Mouse (Mus musculus) hindbrain, embryonic 13.5 days (tissue): Measurements from ENCODE around the gene St7l. TPM values are rescaled to one million over a fixed set of nuclear protein-coding genes. Genes with fewer than 3 reads are reported as not detected.
"Not testable (repeated sequence)": the region's sequence is repeated elsewhere in the genome, so short reads cannot be mapped to it uniquely, and the experiment has no call there.

Source experiments
- ATAC-seq: fragments of 200-750 bp; cut with Nextera tagmentation; 2 replicates; pipeline ENCODE4 v1.8.0; 2017; ENCODE audit warnings: moderate TSS enrichment; ENCODE audit not compliant: low FRiP score
- H3K27ac ChIP-seq: fragments of 300-500 bp; sonication (generic); 2 replicates; pipeline ENCODE4 v1.5.1; 2015; ENCODE audit warnings: inconsistent platforms, mild to moderate bottlenecking, moderate library complexity
- H3K27me3 ChIP-seq: fragments of 300-500 bp; sonication (generic); 2 replicates; pipeline ENCODE4 v1.6.1; 2015; ENCODE audit warnings: mild to moderate bottlenecking, inconsistent platforms
- H3K36me3 ChIP-seq: fragments of 300-500 bp; sonication (generic); 2 replicates; pipeline ENCODE4 v1.6.1; 2015; ENCODE audit warnings: mild to moderate bottlenecking, inconsistent platforms
- H3K4me1 ChIP-seq: fragments of 300-500 bp; sonication (generic); replicated peaks from 2 replicates; pipeline ENCODE4 v1.6.1; 2015; ENCODE audit warnings: inconsistent platforms
- H3K4me2 ChIP-seq: fragments of 300-500 bp; sonication (generic); 2 replicates; pipeline ENCODE4 v1.6.1; 2015; ENCODE audit warnings: inconsistent platforms, mild to moderate bottlenecking, moderate library complexity
- H3K4me3 ChIP-seq: fragments of 300-500 bp; sonication (generic); 2 replicates; pipeline ENCODE4 v1.5.1; 2015; ENCODE audit warnings: mild to moderate bottlenecking, inconsistent platforms
- H3K9ac ChIP-seq: fragments of 300-500 bp; sonication (generic); 2 replicates; pipeline ENCODE4 v1.6.1; 2015; ENCODE audit warnings: mild to moderate bottlenecking, inconsistent platforms
- H3K9me3 ChIP-seq: fragments of 300-500 bp; sonication (generic); 2 replicates; pipeline ENCODE4 v1.6.1; 2016; ENCODE audit warnings: inconsistent platforms
- WGBS: fragments of 180-500 bp; shearing (Covaris S2); methylation state at CpG from one replicate; pipeline ENCODE4 v1.1.7; 2015; 5-methylcytosine and 5-hydroxymethylcytosine counted together
- polyA plus RNA-seq: library from polyadenylated mRNA; unstranded; fragments of >200 nt; fragmentation: Nextera tagmentation; extraction: Ambion mirVana; gene quantifications from 2 replicates; pipeline ENCODE4 v1.2.1, GENCODE M21; 2015

Gene St7l
- polyA plus RNA-seq, 1 experiment from 2014 or later = 41.9 TPM

DNA sequence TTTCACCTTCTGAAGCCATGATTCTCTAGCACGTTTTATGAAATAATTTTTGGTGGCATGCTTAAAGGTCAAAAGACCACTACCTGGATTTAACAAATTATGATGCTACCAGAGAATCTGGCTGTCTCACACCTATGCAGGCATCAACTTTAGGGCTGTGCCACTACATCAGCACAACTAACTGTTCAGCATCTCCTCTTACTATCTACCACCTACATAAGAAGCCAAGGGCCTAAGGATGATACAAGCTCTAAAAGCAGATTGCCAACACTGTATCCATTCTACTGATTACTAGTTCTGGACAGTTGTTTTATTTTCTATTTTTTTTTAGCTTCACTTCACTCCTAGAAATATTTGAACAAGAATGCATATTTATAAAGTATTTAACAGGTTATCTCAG lies 9.3 kb upstream of the St7l start:
- no peak overlapping the region for H3K9ac ChIP-seq
- H3K27ac ChIP-seq = no peak overlapping the region
- peaks cover 16% of the 10 kb centered on the region for H3K36me3 ChIP-seq
- no peak for ATAC-seq
- no peak overlapping the region for H3K4me3 ChIP-seq
- WGBS = 94% methylated on average over 1 of the region's 1 CpGs
- H3K27me3 ChIP-seq = no peaks in the 10 kb centered on the region
- H3K4me1 ChIP-seq = 0 out of 2 replicates have a peak, but pooled peaks cover under 1% of the 10 kb centered on the region
- no peak overlapping the region for H3K4me2 ChIP-seq
- H3K9me3 ChIP-seq = no peaks in the 10 kb centered on the region

GRCm38 (mm10) chr3:104854866-104855265 lies 8.9 kb upstream of the St7l start:
- Histone ChIP-seq H3K4me3 (no peak overlapping the region), H3K27me3 (no peaks in the 10 kb centered on the region), H3K4me1 (0 out of 2 replicates have a peak, but pooled peaks cover 4% of the 10 kb centered on the region), H3K36me3 (peaks cover 14% of the 10 kb centered on the region), H3K9ac (no peak overlapping the region), H3K9me3 (no peaks in the 10 kb centered on the region), H3K4me2 (no peak overlapping the region), H3K27ac (no peak overlapping the region)
- no peak for ATAC-seq

- H3K4me1 ChIP-seq = peaks cover 10% of the 10 kb centered on the region
- no peak overlapping the region for H3K4me2 ChIP-seq
- no peaks in the 10 kb centered on the region for H3K9me3 ChIP-seq
- H3K27me3 ChIP-seq = no peaks in the 10 kb centered on the region
- H3K4me3 ChIP-seq = no peak overlapping the region
- no peak overlapping the region for H3K27ac ChIP-seq
- ATAC-seq = no peak
- H3K9ac ChIP-seq = no peak overlapping the region
- peaks cover 14% of the 10 kb centered on the region for H3K36me3 ChIP-seq
- 100% methylated on average over 1 of the region's 1 CpGs for WGBS
These were observed 7.7 kb upstream of the St7l start for GRCm38 (mm10) chr3:104856106-104856505.

DNA sequence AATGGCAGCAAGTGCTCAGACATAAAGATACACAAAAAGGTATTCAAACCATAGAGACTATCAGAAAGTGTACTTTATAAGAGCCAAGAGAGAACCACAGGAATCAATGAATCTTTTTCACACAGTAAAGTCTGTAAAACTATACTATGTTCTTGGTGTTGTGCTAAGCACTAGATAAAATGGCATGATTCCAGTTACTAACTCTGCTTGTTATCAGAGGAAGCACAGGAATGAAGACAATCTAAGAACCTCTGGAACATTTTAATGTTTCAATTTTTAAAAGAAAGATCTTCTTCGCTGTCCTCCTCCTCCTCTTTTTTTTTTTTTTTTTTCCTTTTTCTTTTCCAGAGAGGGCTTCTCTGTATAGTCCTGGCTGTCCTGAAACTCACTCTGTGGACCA lies 5.2 kb upstream of the St7l start:
- Histone ChIP-seq H3K27ac (no peak overlapping the region), H3K4me3 (no peak overlapping the region), H3K27me3 (no peaks in the 10 kb centered on the region), H3K9ac (no peak overlapping the region), H3K4me1 (peaks cover 34% of the 10 kb centered on the region), H3K4me2 (no peak overlapping the region), H3K9me3 (no peaks in the 10 kb centered on the region), H3K36me3 (peaks cover 14% of the 10 kb centered on the region)
- no peak for ATAC-seq
- 95% methylated on average over 1 of the region's 1 CpGs for WGBS

DNA sequence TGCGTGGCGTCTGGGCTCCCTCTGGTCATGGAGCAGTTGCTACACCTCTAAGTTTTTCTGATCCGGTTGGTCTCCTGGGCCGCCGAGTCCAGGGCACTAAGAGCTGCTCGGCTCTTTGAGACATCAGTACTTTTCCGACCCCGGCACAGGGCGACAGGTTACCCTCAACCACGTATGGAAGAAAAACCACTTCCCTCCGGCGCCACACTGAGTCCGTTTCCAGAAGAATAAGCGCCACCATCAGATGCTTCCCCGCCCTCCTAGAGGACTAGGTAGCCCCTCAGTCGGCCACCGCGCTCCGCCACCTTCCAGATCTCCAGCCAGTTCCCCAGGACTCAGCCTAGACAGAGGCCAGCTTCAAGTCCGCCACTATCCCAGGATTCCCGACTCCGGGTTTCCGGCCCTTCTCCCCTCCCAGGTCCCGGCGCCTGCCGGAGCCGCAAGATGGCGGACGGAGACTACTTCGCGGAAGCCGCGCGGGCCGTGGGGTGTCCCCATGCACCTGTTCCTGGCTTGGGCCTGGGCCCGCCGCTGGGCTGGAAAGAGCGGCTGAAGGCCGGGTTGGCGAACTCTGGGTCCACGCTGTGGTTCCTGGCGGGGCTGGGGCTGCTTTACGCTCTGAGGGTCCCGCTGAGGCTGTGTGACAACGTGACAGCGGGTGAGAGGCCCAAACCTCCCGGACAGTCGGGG lies 991 bp downstream of the St7l start:
- Histone ChIP-seq H3K9me3 (no peaks in the 10 kb centered on the region), H3K27me3 (no peaks in the 10 kb centered on the region), H3K4me3 (peak overlapping the region; percentile 93), H3K4me2 (peak overlapping the region; percentile 77), H3K27ac (peak overlapping the region; percentile 98), H3K36me3 (peaks cover 5% of the 10 kb centered on the region; the same call in 1 of the 2 replicates), H3K4me1 (peaks cover 41% of the 10 kb centered on the region), H3K9ac (peak overlapping the region; percentile 95)
- WGBS = under 1% methylated on average over 48 of the region's 48 CpGs
- ATAC-seq = peak; percentile 95

DNA sequence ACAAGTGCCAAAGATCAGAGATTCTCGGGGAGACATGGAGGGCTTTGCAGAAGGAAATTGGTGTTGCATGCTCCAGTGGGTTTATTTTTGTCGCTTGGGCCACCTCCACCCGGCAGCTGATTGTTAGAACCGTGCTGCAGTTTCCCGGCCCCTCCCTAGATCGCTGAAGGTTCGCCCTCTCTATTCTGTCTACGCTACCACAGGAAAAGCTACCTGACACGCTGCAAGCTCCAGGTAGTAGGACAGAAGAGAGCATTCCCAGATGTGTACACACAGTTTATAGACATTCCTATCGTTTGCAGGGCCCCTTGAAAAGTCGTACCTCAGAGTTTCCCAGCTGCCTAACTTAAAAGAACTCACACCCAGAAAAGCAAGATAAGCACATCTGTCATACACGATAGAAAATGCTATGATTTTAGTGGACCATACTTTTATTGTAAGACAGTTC lies 1.6 kb downstream of the St7l start:
- H3K4me3 ChIP-seq = peak overlapping the region; percentile 93
- peaks cover 6% of the 10 kb centered on the region for H3K36me3 ChIP-seq
- no peaks in the 10 kb centered on the region for H3K9me3 ChIP-seq
- 2% methylated on average over 12 of the region's 12 CpGs for WGBS
- H3K9ac ChIP-seq = peak overlapping the region; percentile 95
- H3K27ac ChIP-seq = peak overlapping the region; percentile 98
- peak; percentile 21; the same call in 1 of the 2 replicates for ATAC-seq
- H3K27me3 ChIP-seq = no peaks in the 10 kb centered on the region
- peaks cover 40% of the 10 kb centered on the region for H3K4me1 ChIP-seq
- H3K4me2 ChIP-seq = peak overlapping the region; percentile 77

DNA sequence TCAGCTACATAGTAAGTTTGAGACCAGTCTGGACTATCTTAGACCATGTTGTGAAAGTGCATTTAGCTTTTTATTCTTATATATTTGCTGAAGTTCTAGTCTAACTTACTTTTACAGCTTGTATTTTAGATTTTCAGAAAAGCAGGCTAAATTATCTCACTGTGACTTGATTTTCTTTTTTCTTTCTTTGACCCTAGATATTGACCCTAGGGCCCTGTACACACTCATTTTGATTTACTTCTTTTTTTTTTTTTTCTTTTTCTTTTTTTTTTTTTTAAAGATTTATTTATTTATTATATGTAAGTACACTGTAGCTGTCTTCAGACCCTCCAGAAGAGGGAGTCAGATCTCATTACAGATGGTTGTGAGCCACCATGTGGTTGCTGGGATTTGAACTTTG lies 2.9 kb downstream of the St7l start:
- not testable (repeated sequence) for H3K9me3 ChIP-seq, H3K9ac ChIP-seq, ATAC-seq, H3K27me3 ChIP-seq, H3K27ac ChIP-seq
- 0 out of 2 replicates have a peak overlapping the region, but pooled peaks have one; percentile 93 for H3K4me3 ChIP-seq
- H3K4me2 ChIP-seq = peak overlapping the region; percentile 77
- peaks cover 30% of the 10 kb centered on the region for H3K4me1 ChIP-seq
- peaks cover 19% of the 10 kb centered on the region for H3K36me3 ChIP-seq

GRCm38 (mm10) chr3:104869611-104870010 lies 5.8 kb downstream of the St7l start:
- no peak for ATAC-seq
- Histone ChIP-seq H3K9ac (no peak overlapping the region), H3K27me3 (no peaks in the 10 kb centered on the region), H3K4me1 (peaks cover 10% of the 10 kb centered on the region), H3K36me3 (peaks cover 45% of the 10 kb centered on the region), H3K9me3 (no peaks in the 10 kb centered on the region), H3K27ac (no peak overlapping the region), H3K4me3 (no peak overlapping the region), H3K4me2 (no peak overlapping the region)

- no peak overlapping the region for H3K4me2 ChIP-seq
- WGBS = 94% methylated on average over 3 of the region's 3 CpGs
- no peak overlapping the region for H3K9ac ChIP-seq
- H3K27me3 ChIP-seq = no peaks in the 10 kb centered on the region
- no peaks in the 10 kb centered on the region for H3K4me1 ChIP-seq
- peaks cover 57% of the 10 kb centered on the region for H3K36me3 ChIP-seq
- no peak overlapping the region for H3K27ac ChIP-seq
- no peak overlapping the region for H3K4me3 ChIP-seq
- H3K9me3 ChIP-seq = no peaks in the 10 kb centered on the region
- ATAC-seq = no peak
These were observed 24.8 kb downstream of the St7l start for GRCm38 (mm10) chr3:104888585-104888984.

- H3K4me3 ChIP-seq = no peak overlapping the region
- 81% methylated on average over 3 of the region's 3 CpGs for WGBS
- H3K4me1 ChIP-seq = no peaks in the 10 kb centered on the region
- no peak for ATAC-seq
- H3K27me3 ChIP-seq = no peaks in the 10 kb centered on the region
- H3K4me2 ChIP-seq = no peak overlapping the region
- peaks cover 47% of the 10 kb centered on the region for H3K36me3 ChIP-seq
- H3K9ac ChIP-seq = no peak overlapping the region
- no peaks in the 10 kb centered on the region for H3K9me3 ChIP-seq
- H3K27ac ChIP-seq = no peak overlapping the region
These were observed 32.3 kb downstream of the St7l start for GRCm38 (mm10) chr3:104896141-104896540.

DNA sequence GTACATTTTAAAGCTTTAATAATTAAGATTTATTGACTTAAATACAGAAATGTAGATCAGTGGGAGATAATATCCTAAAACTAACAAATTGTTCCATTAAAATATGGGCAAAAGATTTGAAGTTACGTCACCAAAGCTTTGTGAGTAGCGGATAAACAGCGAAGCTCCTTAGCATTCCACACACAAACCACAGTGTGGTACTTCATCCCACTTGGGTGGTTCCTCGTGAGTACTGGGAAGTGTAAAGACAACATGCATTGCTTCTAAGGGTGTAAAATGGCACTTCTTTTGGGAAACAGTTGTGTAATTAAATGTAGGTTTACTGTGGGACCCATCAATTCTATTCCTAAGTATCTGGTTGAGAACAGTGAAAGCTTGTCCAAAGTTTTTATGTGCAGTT lies 37.3 kb downstream of the St7l start:
- Histone ChIP-seq H3K9ac (no peak overlapping the region), H3K4me3 (no peak overlapping the region), H3K4me1 (no peaks in the 10 kb centered on the region), H3K4me2 (no peak overlapping the region), H3K9me3 (no peaks in the 10 kb centered on the region), H3K36me3 (peaks cover 34% of the 10 kb centered on the region), H3K27me3 (no peaks in the 10 kb centered on the region), H3K27ac (no peak overlapping the region)
- no peak for ATAC-seq
- WGBS = 93% methylated on average over 4 of the region's 4 CpGs

- Histone ChIP-seq H3K4me3 (no peak overlapping the region), H3K9me3 (no peaks in the 10 kb centered on the region), H3K27me3 (no peaks in the 10 kb centered on the region), H3K27ac (no peak overlapping the region), H3K36me3 (peaks cover 31% of the 10 kb centered on the region), H3K4me1 (no peaks in the 10 kb centered on the region), H3K4me2 (no peak overlapping the region), H3K9ac (no peak overlapping the region)
- ATAC-seq = no peak
- whole genome bisulfite sequencing = 95% methylated on average over 4 of the region's 4 CpGs
These were observed 41.6 kb downstream of the St7l start for GRCm38 (mm10) chr3:104905389-104905788.

- H3K4me1 ChIP-seq = no peaks in the 10 kb centered on the region
- H3K4me2 ChIP-seq = no peak overlapping the region
- WGBS = 86% methylated on average over 3 of the region's 3 CpGs
- no peaks in the 10 kb centered on the region for H3K9me3 ChIP-seq
- H3K36me3 ChIP-seq = peaks cover 35% of the 10 kb centered on the region
- H3K27me3 ChIP-seq = no peaks in the 10 kb centered on the region
- H3K4me3 ChIP-seq = no peak overlapping the region
- H3K9ac ChIP-seq = no peak overlapping the region
- no peak for ATAC-seq
- H3K27ac ChIP-seq = no peak overlapping the region
These were observed 42.2 kb downstream of the St7l start for GRCm38 (mm10) chr3:104906007-104906406.
